In genomic region chr19:4396998-4397797, GRCm38 (mm10) we compare ENCODE assay signal across 8 mouse cellular contexts. TPM values are rescaled to one million over a fixed set of nuclear protein-coding genes. Genes with fewer than 3 reads are reported as not detected.
DNase-seq lines count a peak whose midpoint lies in the region; ATAC-seq and TF ChIP-seq lines count a peak whose summit lies in the region.

No protein-coding gene starts in this region.

- H3K27me3 ChIP-seq in G1E (ENCODE audit: insufficient read depth, low read length) = peaks cover 13% of the 10 kb centered on the region
- H3K27me3 ChIP-seq in forebrain, embryonic 16.5 days (replicated peaks; ENCODE audit: control insufficient read depth, insufficient read depth, low read length) = no peaks in the 10 kb centered on the region
- no peaks in the 10 kb centered on the region for H3K27me3 ChIP-seq in lung, embryonic 15.5 days

- peaks cover 9% of the 10 kb centered on the region for H3K36me3 ChIP-seq in G1E (replicated peaks)
- H3K36me3 ChIP-seq in forebrain, embryonic 16.5 days (ENCODE audit: control insufficient read depth, insufficient read depth) = no peaks in the 10 kb centered on the region
- no peaks in the 10 kb centered on the region for H3K36me3 ChIP-seq in lung, embryonic 15.5 days

- H3K9me3 ChIP-seq in G1E (replicated peaks) = no peaks in the 10 kb centered on the region
- H3K9me3 ChIP-seq in forebrain, embryonic 16.5 days (ENCODE audit: control insufficient read depth, low read length) = no peaks in the 10 kb centered on the region
- H3K9me3 ChIP-seq in lung, embryonic 15.5 days = no peaks in the 10 kb centered on the region

- no peak for TF ChIP-seq CTCF in G1E (IDR thresholded peaks at IDR 0.05; ENCODE audit: low read depth, low read length)

- peak; percentile 90 for ATAC-seq in G1E (ENCODE audit: extremely low read depth, insufficient number of reproducible peaks, low FRiP score, poor library complexity, severe bottlenecking)
- peak; percentile 93 for ATAC-seq in forebrain, embryonic 16.5 days
- peak; percentile 94 for ATAC-seq in lung, embryonic 15.5 days (ENCODE audit: borderline replicate concordance, extremely low read depth, low FRiP score, low TSS enrichment)

- H3K4me2 ChIP-seq in forebrain, embryonic 16.5 days (ENCODE audit: low read length) = peak overlapping the region; percentile 88
- peak overlapping the region; percentile 99 for H3K4me2 ChIP-seq in lung, embryonic 15.5 days

- peak overlapping the region; percentile 97 for H3K27ac ChIP-seq in forebrain, embryonic 16.5 days (ENCODE audit: low read length)
- H3K27ac ChIP-seq in lung, embryonic 15.5 days = peak overlapping the region; percentile 96

- H3K4me3 ChIP-seq in G1E (ENCODE audit: low read depth, low read length) = peak overlapping the region; percentile 94
- peak overlapping the region; percentile 65 for H3K4me3 ChIP-seq in forebrain, embryonic 16.5 days (replicated peaks; ENCODE audit: low read length)
- H3K4me3 ChIP-seq in lung, embryonic 15.5 days = peak overlapping the region; percentile 99

- H3K4me1 ChIP-seq in G1E (ENCODE audit: insufficient read depth, low read depth, low read length) = peaks cover 19% of the 10 kb centered on the region
- H3K4me1 ChIP-seq in forebrain, embryonic 16.5 days (replicated peaks; ENCODE audit: control insufficient read depth, insufficient read depth, low read length) = peaks cover 30% of the 10 kb centered on the region
- peaks cover 24% of the 10 kb centered on the region for H3K4me1 ChIP-seq in lung, embryonic 15.5 days

- peak overlapping the region; percentile 88 for H3K9ac ChIP-seq in forebrain, embryonic 16.5 days (replicated peaks; ENCODE audit: low read depth, low read length)
- peak overlapping the region; percentile 100 for H3K9ac ChIP-seq in lung, embryonic 15.5 days

- under 1% methylated on average over 60 of the region's 90 CpGs for WGBS in forebrain, embryonic 16.5 days
- WGBS in lung, embryonic 15.5 days = under 1% methylated on average over 62 of the region's 90 CpGs

- DNase-seq in G1E (ENCODE audit: low spot score) = peak; percentile 94
- DNase-seq in cerebellum, adult 18-20 months = peak; percentile 97
- peak; percentile 97 for DNase-seq in heart, postnatal 4 days
- DNase-seq in layer of hippocampus, adult 8-10 months (ENCODE audit: low spot score in 2 of 2) = peak; percentile 92 to 95
- DNase-seq in ovary, adult 18-20 months (ENCODE audit: low spot score) = peak; percentile 96
- DNase-seq in thymus, postnatal 0 days (ENCODE audit: low spot score) = peak; percentile 98

RNA-seq across cellular contexts. Expression of gene Kdm2a, which starts 0.9 kb away (rescaled TPM):
- total RNA-seq in G1E (2014; fragmentation: Nextera tagmentation) (98.7 and 106 TPM in 2 replicates), G1E (2017) (70.2 and 73.9 TPM in 2 replicates)
- polyA plus RNA-seq in G1E (2012) = 46.1 and 48.4 TPM in 2 replicates
- polyA plus RNA-seq in forebrain, embryonic 16.5 days (2015; fragmentation: Nextera tagmentation; extraction: Ambion mirVana) = 38.9 and 42.1 TPM in 2 replicates
- total RNA-seq in heart, postnatal 4 days (2021) = 10 to 100 TPM; 57.1 to 59.1 TPM
- 10 to 100 TPM; 79.2 to 87.3 (median 84.4) TPM for total RNA-seq in layer of hippocampus, adult 8-10 months (2022)
- polyA plus RNA-seq in lung, embryonic 15.5 days (2015; fragmentation: Nextera tagmentation; extraction: Ambion mirVana) = 37.8 and 40.9 TPM in 2 replicates
- polyA plus RNA-seq in thymus, postnatal 0 days (2015; fragmentation: Nextera tagmentation; extraction: Ambion mirVana) = 26.0 and 27.6 TPM in 2 replicates

RNA-seq across cellular contexts. Expression of gene Rhod, which starts 42.0 kb away (rescaled TPM):
- total RNA-seq in G1E (2014; fragmentation: Nextera tagmentation) (2.0 and 2.6 TPM in 2 replicates), G1E (2017) (6.0 and 7.8 TPM in 2 replicates)
- polyA plus RNA-seq in G1E (2012) = 1.1 and 1.6 TPM in 2 replicates
- polyA plus RNA-seq in forebrain, embryonic 16.5 days (2015; fragmentation: Nextera tagmentation; extraction: Ambion mirVana) = 5.3 and 5.7 TPM in 2 replicates
- 10 to 100 TPM; 11.4 to 12.1 TPM for total RNA-seq in heart, postnatal 4 days (2021)
- 1 to 10 TPM in 1 of 4 experiments, under 1 TPM in 3; 0.74 to 1.1 (median 0.85) TPM for total RNA-seq in layer of hippocampus, adult 8-10 months (2022)
- 37.9 and 45.3 TPM in 2 replicates for polyA plus RNA-seq in lung, embryonic 15.5 days (2015; fragmentation: Nextera tagmentation; extraction: Ambion mirVana)
- 6.6 and 7.7 TPM in 2 replicates for polyA plus RNA-seq in thymus, postnatal 0 days (2015; fragmentation: Nextera tagmentation; extraction: Ambion mirVana)

Comparison
In these comparisons a context has a peak if more than half of its experiments do, and no peak if none do; other contexts are left out.
1. Peak in every context shown above with its lines: DNase-seq, ATAC-seq, H3K4me3 ChIP-seq and H3K27ac ChIP-seq.